Mouse (Mus musculus): ENCODE results near the gene Ddr2. TPM values are rescaled to one million over a fixed set of nuclear protein-coding genes. Genes with fewer than 3 reads are reported as not detected.

Ddr2 gene
- polyA plus RNA-seq, 1 experiment from 2014 or later, result 9.8 TPM

- 70% methylated on average over 9 of the region's 9 CpGs for WGBS
These were observed 37.3 kb upstream of the Ddr2 start for GRCm38 (mm10) chr1:170147651-170148448.

GRCm38 (mm10) chr1:170145606-170146005, 35.0 kb upstream of the Ddr2 start:
- DNase-seq (ENCODE audit: low spot score) (no peak), ATAC-seq (replicated peaks; ENCODE audit: low FRiP score) (no peak)
- WGBS, result 90% methylated on average over 4 of the region's 4 CpGs
- Histone ChIP-seq H3K36me3 (ENCODE audit: control insufficient read depth, insufficient read depth, low read length) (peaks cover 5% of the 10 kb centered on the region; the same call in 1 of the 2 replicates), H3K9ac (ENCODE audit: low read depth, low read length) (no peak overlapping the region), H3K9me3 (ENCODE audit: control insufficient read depth, low read length) (no peaks in the 10 kb centered on the region), H3K4me3 (ENCODE audit: low read depth, low read length) (no peak overlapping the region), H3K27ac (ENCODE audit: low read depth, low read length) (no peak overlapping the region), H3K4me1 (replicated peaks; ENCODE audit: control insufficient read depth, insufficient read depth, low read length) (peaks cover 13% of the 10 kb centered on the region; the same call in 1 of the 2 replicates), H3K27me3 (replicated peaks; ENCODE audit: control insufficient read depth, insufficient read depth, low read length) (no peaks in the 10 kb centered on the region), H3K4me2 (no peak overlapping the region)

More at GRCm38 (mm10) chr1:170147651-170148448, 37.3 kb upstream of the Ddr2 start:
- ATAC-seq (replicated peaks; ENCODE audit: low FRiP score) (peak; percentile 73), DNase-seq (ENCODE audit: low spot score) (no peak)
- Histone ChIP-seq H3K9ac (ENCODE audit: low read depth, low read length) (no peak overlapping the region), H3K4me1 (replicated peaks; ENCODE audit: control insufficient read depth, insufficient read depth, low read length) (peaks cover 13% of the 10 kb centered on the region; the same call in 1 of the 2 replicates), H3K9me3 (ENCODE audit: control insufficient read depth, low read length) (no peaks in the 10 kb centered on the region), H3K4me2 (peak overlapping the region; percentile 15), H3K27ac (ENCODE audit: low read depth, low read length) (peak overlapping the region; percentile 80), H3K36me3 (ENCODE audit: control insufficient read depth, insufficient read depth, low read length) (peaks cover 5% of the 10 kb centered on the region; the same call in 1 of the 2 replicates), H3K4me3 (ENCODE audit: low read depth, low read length) (no peak overlapping the region), H3K27me3 (replicated peaks; ENCODE audit: control insufficient read depth, insufficient read depth, low read length) (no peaks in the 10 kb centered on the region)

- no peak overlapping the region for H3K4me2 ChIP-seq
- H3K36me3 ChIP-seq (ENCODE audit: control insufficient read depth, insufficient read depth, low read length), result no peaks in the 10 kb centered on the region; the same call in 1 of the 2 replicates
- H3K9ac ChIP-seq (ENCODE audit: low read depth, low read length), result no peak overlapping the region
- H3K27ac ChIP-seq (ENCODE audit: low read depth, low read length), result no peak overlapping the region
- 93% methylated on average over 8 of the region's 8 CpGs for WGBS
- H3K4me1 ChIP-seq (replicated peaks; ENCODE audit: control insufficient read depth, insufficient read depth, low read length), result peaks cover 2% of the 10 kb centered on the region; the same call in 1 of the 2 replicates
- DNase-seq (ENCODE audit: low spot score) (no peak), ATAC-seq (replicated peaks; ENCODE audit: low FRiP score) (no peak)
- no peaks in the 10 kb centered on the region for H3K9me3 ChIP-seq (ENCODE audit: control insufficient read depth, low read length)
- H3K27me3 ChIP-seq (replicated peaks; ENCODE audit: control insufficient read depth, insufficient read depth, low read length), result no peaks in the 10 kb centered on the region
- no peak overlapping the region for H3K4me3 ChIP-seq (ENCODE audit: low read depth, low read length)
These were observed 31.8 kb upstream of the Ddr2 start for GRCm38 (mm10) chr1:170142256-170142871.

GRCm38 (mm10) chr1:170141626-170142025, 31.1 kb upstream of the Ddr2 start:
- Histone ChIP-seq H3K9me3 (ENCODE audit: control insufficient read depth, low read length) (no peaks in the 10 kb centered on the region), H3K4me2 (no peak overlapping the region), H3K36me3 (ENCODE audit: control insufficient read depth, insufficient read depth, low read length) (no peaks in the 10 kb centered on the region; the same call in 1 of the 2 replicates), H3K9ac (ENCODE audit: low read depth, low read length) (no peak overlapping the region), H3K27me3 (replicated peaks; ENCODE audit: control insufficient read depth, insufficient read depth, low read length) (no peaks in the 10 kb centered on the region), H3K4me3 (ENCODE audit: low read depth, low read length) (no peak overlapping the region), H3K27ac (ENCODE audit: low read depth, low read length) (no peak overlapping the region), H3K4me1 (replicated peaks; ENCODE audit: control insufficient read depth, insufficient read depth, low read length) (no peaks in the 10 kb centered on the region)
- DNase-seq (ENCODE audit: low spot score) (no peak), ATAC-seq (replicated peaks; ENCODE audit: low FRiP score) (no peak)
- 92% methylated on average over 5 of the region's 5 CpGs for WGBS

GRCm38 (mm10) chr1:170136351-170137009, 25.9 kb upstream of the Ddr2 start:
- peak; percentile 71; the same call in 1 of the 2 replicates for ATAC-seq (replicated peaks; ENCODE audit: low FRiP score)
- no peak overlapping the region for H3K4me2 ChIP-seq

GRCm38 (mm10) chr1:170134264-170134663, 23.7 kb upstream of the Ddr2 start:
- WGBS, result 83% methylated on average over 8 of the region's 8 CpGs
- Histone ChIP-seq H3K4me2 (no peak overlapping the region), H3K36me3 (ENCODE audit: control insufficient read depth, insufficient read depth, low read length) (no peaks in the 10 kb centered on the region), H3K27me3 (replicated peaks; ENCODE audit: control insufficient read depth, insufficient read depth, low read length) (no peaks in the 10 kb centered on the region), H3K4me1 (replicated peaks; ENCODE audit: control insufficient read depth, insufficient read depth, low read length) (no peaks in the 10 kb centered on the region), H3K9ac (ENCODE audit: low read depth, low read length) (no peak overlapping the region), H3K4me3 (ENCODE audit: low read depth, low read length) (no peak overlapping the region), H3K27ac (ENCODE audit: low read depth, low read length) (no peak overlapping the region), H3K9me3 (ENCODE audit: control insufficient read depth, low read length) (no peaks in the 10 kb centered on the region)
- ATAC-seq (replicated peaks; ENCODE audit: low FRiP score) (no peak), DNase-seq (ENCODE audit: low spot score) (no peak)

More at GRCm38 (mm10) chr1:170136351-170137009, 25.9 kb upstream of the Ddr2 start:
- Histone ChIP-seq H3K27ac (ENCODE audit: low read depth, low read length) (no peak overlapping the region), H3K4me1 (replicated peaks; ENCODE audit: control insufficient read depth, insufficient read depth, low read length) (no peaks in the 10 kb centered on the region), H3K4me3 (ENCODE audit: low read depth, low read length) (no peak overlapping the region), H3K9me3 (ENCODE audit: control insufficient read depth, low read length) (no peaks in the 10 kb centered on the region), H3K9ac (ENCODE audit: low read depth, low read length) (no peak overlapping the region), H3K36me3 (ENCODE audit: control insufficient read depth, insufficient read depth, low read length) (no peaks in the 10 kb centered on the region), H3K27me3 (replicated peaks; ENCODE audit: control insufficient read depth, insufficient read depth, low read length) (no peaks in the 10 kb centered on the region)
- WGBS, result 16% methylated on average over 7 of the region's 7 CpGs
- peak; percentile 45 for DNase-seq (ENCODE audit: low spot score)

- Histone ChIP-seq H3K27ac (ENCODE audit: low read depth, low read length) (no peak overlapping the region), H3K4me2 (no peak overlapping the region), H3K9me3 (ENCODE audit: control insufficient read depth, low read length) (no peaks in the 10 kb centered on the region), H3K9ac (ENCODE audit: low read depth, low read length) (no peak overlapping the region), H3K4me1 (replicated peaks; ENCODE audit: control insufficient read depth, insufficient read depth, low read length) (no peaks in the 10 kb centered on the region), H3K4me3 (ENCODE audit: low read depth, low read length) (no peak overlapping the region), H3K36me3 (ENCODE audit: control insufficient read depth, insufficient read depth, low read length) (no peaks in the 10 kb centered on the region), H3K27me3 (replicated peaks; ENCODE audit: control insufficient read depth, insufficient read depth, low read length) (no peaks in the 10 kb centered on the region)
- DNase-seq (ENCODE audit: low spot score) (no peak), ATAC-seq (replicated peaks; ENCODE audit: low FRiP score) (no peak)
- WGBS, result 77% methylated on average over 3 of the region's 3 CpGs
These were observed 20.4 kb upstream of the Ddr2 start for GRCm38 (mm10) chr1:170130962-170131361.

GRCm38 (mm10) chr1:170124644-170125043, 14.1 kb upstream of the Ddr2 start:
- Histone ChIP-seq H3K36me3 (ENCODE audit: control insufficient read depth, insufficient read depth, low read length) (no peaks in the 10 kb centered on the region), H3K27ac (ENCODE audit: low read depth, low read length) (no peak overlapping the region), H3K4me2 (no peak overlapping the region), H3K4me3 (ENCODE audit: low read depth, low read length) (no peak overlapping the region), H3K27me3 (replicated peaks; ENCODE audit: control insufficient read depth, insufficient read depth, low read length) (no peaks in the 10 kb centered on the region), H3K9ac (ENCODE audit: low read depth, low read length) (no peak overlapping the region), H3K9me3 (ENCODE audit: control insufficient read depth, low read length) (no peaks in the 10 kb centered on the region), H3K4me1 (replicated peaks; ENCODE audit: control insufficient read depth, insufficient read depth, low read length) (no peaks in the 10 kb centered on the region)
- DNase-seq (ENCODE audit: low spot score), result no peak
- no peak for ATAC-seq (replicated peaks; ENCODE audit: low FRiP score)
- 77% methylated on average over 2 of the region's 2 CpGs for WGBS

All from liver, embryonic 11.5 days (tissue).